Mouse (Mus musculus): ENCODE results near the gene Ranbp9. TPM values are rescaled to one million over a fixed set of nuclear protein-coding genes. Genes with fewer than 3 reads are reported as not detected.
A peak's percentile ranks its signal among the peaks of the same experiment; 100 is the strongest.

The Ranbp9 gene
- polyA plus RNA-seq, 1 experiment, result 15.7 TPM

- TF ChIP-seq CTCF (IDR thresholded peaks at IDR 0.05; ENCODE audit: extremely low read depth, insufficient read depth, insufficient read length, insufficient replicate concordance) (no peak), POLR2A (IDR thresholded peaks at IDR 0.05; ENCODE audit: low read depth, low read length) (no peak)
- Histone ChIP-seq H3K27me3 (ENCODE audit: control insufficient read depth, insufficient read depth, low read length) (no peaks in the 10 kb centered on the region), H3K4me3 (ENCODE audit: extremely low read depth, insufficient read depth, insufficient read length) (no peak overlapping the region), H3K27ac (ENCODE audit: insufficient read depth, low read length) (no peak overlapping the region), H3K36me3 (ENCODE audit: control insufficient read depth, insufficient read depth, low read length) (no peaks in the 10 kb centered on the region), H3K4me1 (ENCODE audit: control insufficient read depth, insufficient read depth, insufficient read length) (no peaks in the 10 kb centered on the region)
- WGBS, result 94% methylated on average over 3 of the region's 3 CpGs
- DNase-seq (ENCODE audit: low read depth in 1 of 2, low spot score in 2 of 2), result no peak
Observed at GRCm38 (mm10) chr13:43512736-43513135, 31.7 kb upstream of the Ranbp9 start.

GRCm38 (mm10) chr13:43505798-43506197 is 24.7 kb upstream of the Ranbp9 start:
- H3K36me3 ChIP-seq (ENCODE audit: control insufficient read depth, insufficient read depth, low read length), result no peaks in the 10 kb centered on the region
- no peak overlapping the region for H3K27ac ChIP-seq (ENCODE audit: insufficient read depth, low read length)
- no peak overlapping the region for H3K4me3 ChIP-seq (ENCODE audit: extremely low read depth, insufficient read depth, insufficient read length)
- WGBS, result 92% methylated on average over 3 of the region's 3 CpGs
- no peaks in the 10 kb centered on the region for H3K27me3 ChIP-seq (ENCODE audit: control insufficient read depth, insufficient read depth, low read length)
- no peaks in the 10 kb centered on the region for H3K4me1 ChIP-seq (ENCODE audit: control insufficient read depth, insufficient read depth, insufficient read length)
- no peak for DNase-seq (ENCODE audit: low read depth in 1 of 2, low spot score in 2 of 2)
- TF ChIP-seq POLR2A (IDR thresholded peaks at IDR 0.05; ENCODE audit: low read depth, low read length) (no peak), CTCF (IDR thresholded peaks at IDR 0.05; ENCODE audit: extremely low read depth, insufficient read depth, insufficient read length, insufficient replicate concordance) (no peak)

- no peak for TF ChIP-seq POLR2A (IDR thresholded peaks at IDR 0.05; ENCODE audit: low read depth, low read length)
- no peak for TF ChIP-seq CTCF (IDR thresholded peaks at IDR 0.05; ENCODE audit: extremely low read depth, insufficient read depth, insufficient read length, insufficient replicate concordance)
- H3K4me1 ChIP-seq (ENCODE audit: control insufficient read depth, insufficient read depth, insufficient read length), result peaks cover 4% of the 10 kb centered on the region; the same call in 1 of the 2 replicates
- 6% methylated on average over 19 of the region's 19 CpGs for WGBS
- DNase-seq (ENCODE audit: low read depth in 1 of 2, low spot score in 2 of 2), result peak in 1 of 2 experiments; percentile 54
- H3K36me3 ChIP-seq (ENCODE audit: control insufficient read depth, insufficient read depth, low read length), result no peaks in the 10 kb centered on the region
- H3K27me3 ChIP-seq (ENCODE audit: control insufficient read depth, insufficient read depth, low read length), result no peaks in the 10 kb centered on the region
- peak overlapping the region; percentile 37; the same call in 1 of the 2 replicates for H3K4me3 ChIP-seq (ENCODE audit: extremely low read depth, insufficient read depth, insufficient read length)
- H3K27ac ChIP-seq (ENCODE audit: insufficient read depth, low read length), result no peak overlapping the region
Observed at GRCm38 (mm10) chr13:43503395-43503850, 22.3 kb upstream of the Ranbp9 start.

- Histone ChIP-seq H3K4me3 (ENCODE audit: extremely low read depth, insufficient read depth, insufficient read length) (no peak overlapping the region), H3K27me3 (ENCODE audit: control insufficient read depth, insufficient read depth, low read length) (no peaks in the 10 kb centered on the region), H3K36me3 (ENCODE audit: control insufficient read depth, insufficient read depth, low read length) (no peaks in the 10 kb centered on the region), H3K27ac (ENCODE audit: insufficient read depth, low read length) (no peak overlapping the region), H3K4me1 (ENCODE audit: control insufficient read depth, insufficient read depth, insufficient read length) (peaks cover 4% of the 10 kb centered on the region; the same call in 1 of the 2 replicates)
- TF ChIP-seq POLR2A (IDR thresholded peaks at IDR 0.05; ENCODE audit: low read depth, low read length) (no peak), CTCF (IDR thresholded peaks at IDR 0.05; ENCODE audit: extremely low read depth, insufficient read depth, insufficient read length, insufficient replicate concordance) (no peak)
- 94% methylated on average over 5 of the region's 5 CpGs for WGBS
- DNase-seq (ENCODE audit: low read depth in 1 of 2, low spot score in 2 of 2), result no peak
Observed at GRCm38 (mm10) chr13:43501601-43502000, 20.5 kb upstream of the Ranbp9 start.

GRCm38 (mm10) chr13:43500483-43500850 is 19.4 kb upstream of the Ranbp9 start:
- Histone ChIP-seq H3K27ac (ENCODE audit: insufficient read depth, low read length) (no peak overlapping the region), H3K36me3 (ENCODE audit: control insufficient read depth, insufficient read depth, low read length) (no peaks in the 10 kb centered on the region), H3K27me3 (ENCODE audit: control insufficient read depth, insufficient read depth, low read length) (no peaks in the 10 kb centered on the region), H3K4me1 (ENCODE audit: control insufficient read depth, insufficient read depth, insufficient read length) (peaks cover 6% of the 10 kb centered on the region; the same call in 1 of the 2 replicates), H3K4me3 (ENCODE audit: extremely low read depth, insufficient read depth, insufficient read length) (no peak overlapping the region)
- no peak for TF ChIP-seq CTCF (IDR thresholded peaks at IDR 0.05; ENCODE audit: extremely low read depth, insufficient read depth, insufficient read length, insufficient replicate concordance)
- no peak for TF ChIP-seq POLR2A (IDR thresholded peaks at IDR 0.05; ENCODE audit: low read depth, low read length)
- 88% methylated on average over 4 of the region's 4 CpGs for WGBS
- no peak for DNase-seq (ENCODE audit: low read depth in 1 of 2, low spot score in 2 of 2)

GRCm38 (mm10) chr13:43499731-43500482 is 18.8 kb upstream of the Ranbp9 start:
- 80% methylated on average over 7 of the region's 7 CpGs for WGBS
- TF ChIP-seq CTCF (IDR thresholded peaks at IDR 0.05; ENCODE audit: extremely low read depth, insufficient read depth, insufficient read length, insufficient replicate concordance), result no peak
- TF ChIP-seq POLR2A (IDR thresholded peaks at IDR 0.05; ENCODE audit: low read depth, low read length), result no peak
- Histone ChIP-seq H3K27me3 (ENCODE audit: control insufficient read depth, insufficient read depth, low read length) (no peaks in the 10 kb centered on the region), H3K27ac (ENCODE audit: insufficient read depth, low read length) (no peak overlapping the region), H3K4me1 (ENCODE audit: control insufficient read depth, insufficient read depth, insufficient read length) (peaks cover 6% of the 10 kb centered on the region; the same call in 1 of the 2 replicates), H3K36me3 (ENCODE audit: control insufficient read depth, insufficient read depth, low read length) (no peaks in the 10 kb centered on the region), H3K4me3 (ENCODE audit: extremely low read depth, insufficient read depth, insufficient read length) (no peak overlapping the region)
- DNase-seq (ENCODE audit: low read depth in 1 of 2, low spot score in 2 of 2), result no peak

- 88% methylated on average over 14 of the region's 14 CpGs for whole genome bisulfite sequencing
- Histone ChIP-seq H3K27me3 (ENCODE audit: control insufficient read depth, insufficient read depth, low read length) (no peaks in the 10 kb centered on the region), H3K36me3 (ENCODE audit: control insufficient read depth, insufficient read depth, low read length) (no peaks in the 10 kb centered on the region), H3K27ac (ENCODE audit: insufficient read depth, low read length) (no peak overlapping the region), H3K4me3 (ENCODE audit: extremely low read depth, insufficient read depth, insufficient read length) (no peak overlapping the region), H3K4me1 (ENCODE audit: control insufficient read depth, insufficient read depth, insufficient read length) (peaks cover 6% of the 10 kb centered on the region; the same call in 1 of the 2 replicates)
- TF ChIP-seq POLR2A (IDR thresholded peaks at IDR 0.05; ENCODE audit: low read depth, low read length) (no peak), CTCF (IDR thresholded peaks at IDR 0.05; ENCODE audit: extremely low read depth, insufficient read depth, insufficient read length, insufficient replicate concordance) (no peak)
- DNase-seq (ENCODE audit: low read depth in 1 of 2, low spot score in 2 of 2), result no peak
Observed at GRCm38 (mm10) chr13:43498849-43499248, 17.8 kb upstream of the Ranbp9 start.
